Mouse (Mus musculus): ENCODE results near the gene Olfr160. TPM values are rescaled to one million over a fixed set of nuclear protein-coding genes. Genes with fewer than 3 reads are reported as not detected.

The Olfr160 gene
- polyA plus RNA-seq, 1 experiment from 2014 or later: not detected

DNA sequence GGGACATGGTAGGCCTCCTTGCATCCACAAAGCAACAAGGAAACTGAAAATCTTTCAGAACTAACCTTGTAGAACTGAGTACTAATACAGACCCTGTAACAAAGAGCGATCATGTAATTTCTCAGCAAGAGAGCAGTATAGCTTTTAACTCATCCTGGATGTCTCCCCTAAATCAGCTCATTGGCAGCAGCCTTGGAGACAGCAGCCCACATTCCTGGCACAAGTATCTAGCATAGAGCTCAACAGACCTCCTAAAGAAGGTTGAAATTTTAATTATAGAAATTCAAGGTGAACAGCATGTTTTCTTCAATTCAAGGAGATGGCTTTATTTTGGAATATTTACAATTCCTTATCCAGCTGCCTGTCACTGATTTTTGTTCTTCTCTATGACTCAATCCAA, 34.9 kb downstream of the Olfr160 start:
- Histone ChIP-seq H3K27ac (replicated peaks) (no peak overlapping the region), H3K27me3 (replicated peaks) (no peaks in the 10 kb centered on the region), H3K9ac (no peak overlapping the region), H3K4me3 (no peak overlapping the region), H3K4me2 (no peak overlapping the region), H3K36me3 (no peaks in the 10 kb centered on the region), H3K4me1 (no peaks in the 10 kb centered on the region), H3K9me3 (no peaks in the 10 kb centered on the region)
- 67% methylated on average over 1 of the region's 1 CpGs for WGBS
- ATAC-seq (ENCODE audit: extremely low read depth, insufficient number of reproducible peaks, low FRiP score, low TSS enrichment): no peak

DNA sequence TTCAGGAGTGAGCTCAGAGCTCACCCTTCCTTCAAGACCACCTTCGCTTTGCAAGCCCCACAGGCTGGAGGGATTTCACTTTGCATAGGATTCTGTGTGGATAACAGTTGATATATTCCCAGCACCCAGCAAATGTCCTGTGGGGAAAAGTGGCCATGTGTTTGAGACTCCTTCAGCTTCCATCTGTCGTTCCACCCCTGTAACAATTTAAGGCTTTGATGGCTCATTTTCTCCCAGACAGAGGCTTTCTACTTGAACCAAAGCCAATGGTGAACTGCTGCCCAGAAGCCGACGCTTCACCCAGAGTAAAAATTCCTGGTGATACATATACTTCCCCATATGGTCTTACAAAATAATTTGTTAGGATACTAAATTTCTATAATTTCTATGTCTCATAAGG, 40.8 kb downstream of the Olfr160 start:
- no peak overlapping the region for H3K27ac ChIP-seq (replicated peaks)
- no peaks in the 10 kb centered on the region for H3K9me3 ChIP-seq
- 74% methylated on average over 4 of the region's 4 CpGs for WGBS
- H3K27me3 ChIP-seq (replicated peaks): no peaks in the 10 kb centered on the region
- no peak for ATAC-seq (ENCODE audit: extremely low read depth, insufficient number of reproducible peaks, low FRiP score, low TSS enrichment)
- H3K4me2 ChIP-seq: no peak overlapping the region
- H3K4me1 ChIP-seq: no peaks in the 10 kb centered on the region
- H3K36me3 ChIP-seq: no peaks in the 10 kb centered on the region
- H3K9ac ChIP-seq: no peak overlapping the region
- no peak overlapping the region for H3K4me3 ChIP-seq

DNA sequence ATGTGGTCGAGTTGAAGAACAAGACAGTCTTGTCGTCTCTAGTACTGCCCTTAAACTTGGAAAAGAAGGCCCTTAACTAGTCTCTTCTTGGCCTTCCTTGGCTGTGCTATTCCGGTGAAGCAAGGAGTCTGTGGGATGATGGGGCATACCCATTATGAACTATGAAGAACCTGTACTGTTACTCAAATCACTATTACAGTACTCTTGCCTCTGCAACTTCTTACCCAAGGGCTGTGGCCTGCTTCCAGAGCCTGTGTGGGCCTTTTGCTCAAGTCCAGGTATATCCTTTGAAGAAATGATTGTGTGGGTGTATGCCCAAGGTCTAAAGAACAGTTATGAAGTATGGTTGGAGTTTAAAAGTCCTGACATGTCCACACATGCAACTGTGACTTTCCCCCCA, 45.8 kb downstream of the Olfr160 start:
- 79% methylated on average over 3 of the region's 3 CpGs for WGBS
- Histone ChIP-seq H3K4me2 (no peak overlapping the region), H3K27ac (replicated peaks) (no peak overlapping the region), H3K9ac (no peak overlapping the region), H3K4me1 (peaks cover 10% of the 10 kb centered on the region), H3K4me3 (no peak overlapping the region), H3K36me3 (no peaks in the 10 kb centered on the region), H3K27me3 (replicated peaks) (no peaks in the 10 kb centered on the region), H3K9me3 (no peaks in the 10 kb centered on the region)
- no peak for ATAC-seq (ENCODE audit: extremely low read depth, insufficient number of reproducible peaks, low FRiP score, low TSS enrichment)

DNA sequence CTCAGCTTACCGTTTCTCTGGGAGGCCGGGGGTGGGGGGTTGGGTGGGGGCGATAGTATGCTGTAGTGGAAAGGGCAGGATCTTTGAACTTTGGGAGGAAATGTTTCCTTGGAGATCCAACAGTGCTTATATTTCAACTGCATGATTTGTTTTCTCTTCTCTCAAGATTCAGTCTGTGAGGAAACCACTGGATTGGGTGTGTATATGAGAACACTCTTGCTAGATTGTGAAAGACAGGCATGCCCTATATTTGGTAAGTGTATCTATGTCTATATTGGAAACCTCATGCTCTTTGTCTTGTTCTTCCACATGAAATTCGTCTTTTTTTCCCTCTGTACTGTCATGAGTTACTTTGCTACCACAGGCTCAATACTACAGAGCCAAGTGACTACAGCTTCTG, 46.4 kb downstream of the Olfr160 start:
- no peak overlapping the region for H3K4me3 ChIP-seq
- H3K9ac ChIP-seq: no peak overlapping the region
- ATAC-seq (ENCODE audit: extremely low read depth, insufficient number of reproducible peaks, low FRiP score, low TSS enrichment): no peak
- H3K27me3 ChIP-seq (replicated peaks): no peaks in the 10 kb centered on the region
- no peak overlapping the region for H3K27ac ChIP-seq (replicated peaks)
- peaks cover 13% of the 10 kb centered on the region for H3K4me1 ChIP-seq
- H3K4me2 ChIP-seq: no peak overlapping the region
- no peaks in the 10 kb centered on the region for H3K36me3 ChIP-seq
- 59% methylated on average over 4 of the region's 4 CpGs for WGBS
- no peaks in the 10 kb centered on the region for H3K9me3 ChIP-seq

DNA sequence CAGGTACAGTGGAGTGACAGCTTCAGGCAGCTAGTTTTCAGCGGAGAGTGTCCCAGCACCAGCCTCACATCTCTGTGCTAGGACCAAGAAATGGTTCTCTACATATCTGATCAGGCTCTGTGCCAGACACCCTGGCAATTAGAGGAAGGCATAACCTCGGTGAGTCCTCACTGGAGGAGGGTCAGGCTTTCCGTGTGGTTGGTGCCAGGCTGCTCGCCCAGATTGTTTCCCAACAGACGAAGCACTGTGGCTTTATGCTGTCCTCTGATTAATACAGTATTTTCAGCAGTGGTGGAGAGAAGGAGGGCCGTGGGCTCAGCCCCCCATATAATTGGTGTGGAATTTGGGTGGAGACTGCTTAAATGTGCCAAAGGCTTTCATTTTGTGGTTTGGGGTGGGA, 46.9 kb downstream of the Olfr160 start, which contains the start of gene Panx3:
Panx3 (minus strand) TSS at position 121 of the 400 bp plus-strand sequence.
- Histone ChIP-seq H3K9me3 (no peaks in the 10 kb centered on the region), H3K4me2 (no peak within 1 kb of the TSS), H3K4me1 (peaks cover 19% of the 10 kb centered on the region), H3K36me3 (no peaks in the 10 kb centered on the region), H3K4me3 (no peak within 1 kb of the TSS), H3K9ac (no peak within 1 kb of the TSS), H3K27me3 (replicated peaks) (no peaks in the 10 kb centered on the region), H3K27ac (replicated peaks) (no peak within 1 kb of the TSS)
- no peak for ATAC-seq (ENCODE audit: extremely low read depth, insufficient number of reproducible peaks, low FRiP score, low TSS enrichment)
- 52% methylated on average over 6 of the region's 6 CpGs for WGBS

DNA sequence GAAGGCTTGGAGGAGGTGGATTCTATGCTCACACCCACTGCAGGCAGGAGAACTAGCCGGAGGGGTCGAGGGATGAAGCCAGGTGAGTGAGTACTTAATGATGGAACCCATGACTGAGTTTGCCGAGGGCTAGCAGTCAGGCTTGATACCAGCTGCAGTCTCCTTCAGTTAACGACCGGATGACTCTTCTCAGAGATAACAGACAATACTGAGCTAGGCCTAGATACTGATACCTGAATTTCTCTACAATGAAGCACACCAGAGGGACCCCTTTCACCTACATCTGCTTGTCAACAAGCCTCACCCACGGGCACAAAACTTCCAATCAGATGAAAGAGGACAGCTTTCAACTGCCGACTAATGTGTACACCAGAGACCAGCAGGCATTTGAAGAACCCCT, 50.0 kb downstream of the Olfr160 start:
- Histone ChIP-seq H3K4me2 (no peak overlapping the region), H3K4me1 (peaks cover 23% of the 10 kb centered on the region), H3K9ac (no peak overlapping the region), H3K36me3 (no peaks in the 10 kb centered on the region), H3K9me3 (no peaks in the 10 kb centered on the region), H3K27ac (replicated peaks) (no peak overlapping the region), H3K27me3 (replicated peaks) (no peaks in the 10 kb centered on the region), H3K4me3 (no peak overlapping the region)
- no peak for ATAC-seq (ENCODE audit: extremely low read depth, insufficient number of reproducible peaks, low FRiP score, low TSS enrichment)
- WGBS: 54% methylated on average over 7 of the region's 7 CpGs

DNA sequence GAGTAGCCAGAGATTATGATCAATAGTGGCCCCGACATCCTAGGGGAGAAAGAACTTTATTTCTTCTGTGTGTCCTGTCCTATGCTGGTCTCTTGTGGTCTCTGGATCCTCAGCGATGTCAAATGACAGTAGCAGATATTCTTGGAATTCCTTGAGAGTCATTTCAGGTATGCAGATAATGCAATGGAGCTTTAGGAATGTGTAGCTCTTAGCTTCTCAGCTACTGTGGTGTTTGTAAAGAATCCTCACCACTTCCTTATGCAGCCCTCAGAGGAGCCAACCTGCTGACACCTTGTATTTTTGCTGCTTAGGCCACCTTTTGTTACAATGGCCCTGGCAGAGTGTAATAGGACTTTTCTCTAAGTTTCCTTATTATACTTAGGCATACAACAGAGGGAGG, 51.4 kb downstream of the Olfr160 start:
- Histone ChIP-seq H3K36me3 (no peaks in the 10 kb centered on the region), H3K4me2 (no peak overlapping the region), H3K4me3 (no peak overlapping the region), H3K4me1 (peaks cover 23% of the 10 kb centered on the region), H3K27ac (replicated peaks) (no peak overlapping the region), H3K9me3 (no peaks in the 10 kb centered on the region), H3K9ac (no peak overlapping the region), H3K27me3 (replicated peaks) (no peaks in the 10 kb centered on the region)
- ATAC-seq (ENCODE audit: extremely low read depth, insufficient number of reproducible peaks, low FRiP score, low TSS enrichment): no peak
- whole genome bisulfite sequencing: 28% methylated on average over 2 of the region's 2 CpGs

DNA sequence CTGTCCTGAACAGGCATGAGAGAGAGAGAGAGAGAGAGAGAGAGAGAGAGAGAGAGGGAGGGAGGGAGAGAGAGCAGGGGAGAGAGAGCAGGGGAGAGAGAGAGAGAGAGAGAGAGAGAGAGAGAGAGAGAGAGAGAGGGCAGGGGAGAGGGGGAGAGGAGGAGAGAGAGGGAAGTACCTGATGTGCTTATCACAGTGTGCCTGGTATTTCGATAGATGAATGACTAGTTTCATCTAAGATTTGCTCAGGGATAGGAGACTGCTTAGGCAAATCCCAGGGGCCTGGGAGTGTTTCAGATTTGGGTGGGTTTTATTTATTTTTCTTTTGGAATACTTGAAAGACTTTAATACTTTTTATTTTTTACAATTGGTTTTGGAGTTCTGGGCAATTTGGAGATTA, 52.8 kb downstream of the Olfr160 start:
- no peak overlapping the region for H3K9ac ChIP-seq
- ATAC-seq (ENCODE audit: extremely low read depth, insufficient number of reproducible peaks, low FRiP score, low TSS enrichment): no peak
- peaks cover 23% of the 10 kb centered on the region for H3K4me1 ChIP-seq
- no peak overlapping the region for H3K4me3 ChIP-seq
- no peaks in the 10 kb centered on the region for H3K36me3 ChIP-seq
- H3K27me3 ChIP-seq (replicated peaks): no peaks in the 10 kb centered on the region
- no peak overlapping the region for H3K27ac ChIP-seq (replicated peaks)
- no peaks in the 10 kb centered on the region for H3K9me3 ChIP-seq
- H3K4me2 ChIP-seq: no peak overlapping the region
- 52% methylated on average over 1 of the region's 1 CpGs for WGBS

DNA sequence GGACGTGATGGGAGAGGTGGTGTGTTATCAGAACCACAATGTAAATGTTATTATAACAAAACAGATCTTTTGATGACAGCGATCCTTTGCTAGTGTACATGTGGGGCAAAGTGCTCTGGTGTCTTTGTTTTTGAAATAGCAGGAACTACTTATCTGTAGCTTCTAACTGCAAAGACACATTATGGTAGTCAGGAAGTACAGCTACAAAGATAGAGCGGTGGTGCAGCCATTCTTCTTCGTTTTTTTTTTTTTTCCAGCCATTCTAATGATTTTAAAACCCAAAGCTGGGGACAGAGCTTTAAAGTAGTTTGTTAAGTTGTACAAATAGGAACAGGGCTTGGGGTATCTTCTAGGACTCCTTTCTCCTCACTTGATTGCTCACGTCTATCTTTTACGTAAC, 56.6 kb downstream of the Olfr160 start:
- no peak for ATAC-seq (ENCODE audit: extremely low read depth, insufficient number of reproducible peaks, low FRiP score, low TSS enrichment)
- Histone ChIP-seq H3K36me3 (peaks cover 4% of the 10 kb centered on the region), H3K4me1 (peaks cover 24% of the 10 kb centered on the region), H3K4me2 (no peak overlapping the region), H3K4me3 (no peak overlapping the region), H3K27ac (replicated peaks) (no peak overlapping the region), H3K9me3 (no peaks in the 10 kb centered on the region), H3K27me3 (replicated peaks) (no peaks in the 10 kb centered on the region), H3K9ac (no peak overlapping the region)
- 55% methylated on average over 6 of the region's 6 CpGs for WGBS

Other genes with a start within 250 kb of the Olfr160 start
- 14.3 and 14.7 TPM in 2 replicates for gene Msantd2, start 226.9 kb downstream of the Olfr160 start, polyA plus RNA-seq (2015; fragmentation: Nextera tagmentation; extraction: Ambion mirVana)
- gene Esam, start 188.2 kb downstream of the Olfr160 start, polyA plus RNA-seq (2015; fragmentation: Nextera tagmentation; extraction: Ambion mirVana): 69.9 and 76.5 TPM in 2 replicates
- gene Vsig2, start 177.0 kb downstream of the Olfr160 start, polyA plus RNA-seq (2015; fragmentation: Nextera tagmentation; extraction: Ambion mirVana): 1.4 and 1.6 TPM in 2 replicates
- gene Nrgn, start 163.3 kb downstream of the Olfr160 start, polyA plus RNA-seq (2015; fragmentation: Nextera tagmentation; extraction: Ambion mirVana): 5.5 and 5.8 TPM in 2 replicates
- 9.6 and 10.1 TPM in 2 replicates for gene Siae, start 160.6 kb downstream of the Olfr160 start, polyA plus RNA-seq (2015; fragmentation: Nextera tagmentation; extraction: Ambion mirVana)
- gene Spa17, start 102.5 kb downstream of the Olfr160 start, polyA plus RNA-seq (2015; fragmentation: Nextera tagmentation; extraction: Ambion mirVana): 4.3 and 8.2 TPM in 2 replicates
- 126 and 129 TPM in 2 replicates for gene Tbrg1, start 58.9 kb downstream of the Olfr160 start, polyA plus RNA-seq (2015; fragmentation: Nextera tagmentation; extraction: Ambion mirVana)
- 0.05 TPM in 1 of 2 replicates, not detected in the other for gene Panx3, start 47.0 kb downstream of the Olfr160 start, polyA plus RNA-seq (2015; fragmentation: Nextera tagmentation; extraction: Ambion mirVana)
- gene Olfr874, start 28.9 kb upstream of the Olfr160 start, polyA plus RNA-seq (2015; fragmentation: Nextera tagmentation; extraction: Ambion mirVana): not detected in 2 replicates
- not detected in 2 replicates for gene Olfr875, start 55.6 kb upstream of the Olfr160 start, polyA plus RNA-seq (2015; fragmentation: Nextera tagmentation; extraction: Ambion mirVana)
- not detected in 2 replicates for gene Olfr876, start 86.8 kb upstream of the Olfr160 start, polyA plus RNA-seq (2015; fragmentation: Nextera tagmentation; extraction: Ambion mirVana)
- not detected in 2 replicates for gene Olfr877, start 138.0 kb upstream of the Olfr160 start, polyA plus RNA-seq (2015; fragmentation: Nextera tagmentation; extraction: Ambion mirVana)
- not detected in 2 replicates for gene Olfr145, start 180.5 kb upstream of the Olfr160 start, polyA plus RNA-seq (2015; fragmentation: Nextera tagmentation; extraction: Ambion mirVana)
- gene Olfr878, start 201.6 kb upstream of the Olfr160 start, polyA plus RNA-seq (2015; fragmentation: Nextera tagmentation; extraction: Ambion mirVana): not detected in 2 replicates